Mouse (Mus musculus): Measurements from ENCODE around the gene Nags.

- TF ChIP-seq CTCF (IDR thresholded peaks at IDR 0.05; ENCODE audit: control insufficient read depth, insufficient read depth, low read length) (no peak), POLR2A (IDR thresholded peaks at IDR 0.05; ENCODE audit: borderline replicate concordance, control insufficient read depth, low read depth, low read length) (no peak)
Measured at GRCm38 (mm10) chr11:102167539-102167938, 22.2 kb downstream of the Nags start.

Data from bone marrow, adult 2 months (tissue).